20 mouse cellular contexts compared by ENCODE assay signal in genomic region chr14:64584221-64584620, GRCm38 (mm10).
DNase-seq lines count a peak whose midpoint lies in the region; ATAC-seq and TF ChIP-seq lines count a peak whose summit lies in the region.
"Had no signal": no experiment of that assay in that cellular context is flagged by ENCODE, and none has a peak within 500 bp of the region (broad histone marks: within the 10 kb centered on the region; RNA-seq: fewer than 3 reads in every experiment).

No protein-coding gene starts in this region.

- 55% methylated on average over 5 of the region's 5 CpGs for WGBS in forebrain, embryonic 15.5 days
- WGBS in forebrain, embryonic 11.5 days = 65% methylated on average over 5 of the region's 5 CpGs
- 55% methylated on average over 5 of the region's 5 CpGs for WGBS in midbrain, embryonic 13.5 days
- 62% methylated on average over 5 of the region's 5 CpGs for WGBS in midbrain, embryonic 11.5 days
- WGBS in midbrain, embryonic 14.5 days = 48% methylated on average over 5 of the region's 5 CpGs
- WGBS in stomach, postnatal 0 days = 51% methylated on average over 5 of the region's 5 CpGs

- no peak for DNase-seq in forebrain, embryonic 11.5 days (ENCODE audit: low spot score)
- no peak for DNase-seq in midbrain, embryonic 11.5 days (ENCODE audit: low spot score, missing footprints)
- DNase-seq in midbrain, embryonic 14.5 days = peak; percentile 37
- no peak for DNase-seq in urinary bladder, postnatal 14 days (ENCODE audit: low spot score)
- DNase-seq in stomach, postnatal 0 days (ENCODE audit: low spot score) = no peak
- DNase-seq: adrenal gland, postnatal 10 days; heart, adult 11 months; kidney, adult 8-10 months; kidney, postnatal 14 days; lung, adult 18-20 months; lung, postnatal 14 days; right cerebral cortex, postnatal 4 days had no signal

- no peak overlapping the region for H3K4me2 ChIP-seq in forebrain, embryonic 15.5 days (replicated peaks)
- no peak overlapping the region for H3K4me2 ChIP-seq in forebrain, embryonic 11.5 days (ENCODE audit: low read depth, low read length, severe bottlenecking)
- no peak overlapping the region for H3K4me2 ChIP-seq in midbrain, embryonic 13.5 days (replicated peaks)
- no peak overlapping the region for H3K4me2 ChIP-seq in midbrain, embryonic 11.5 days
- peak overlapping the region; percentile 75 for H3K4me2 ChIP-seq in midbrain, embryonic 14.5 days (ENCODE audit: low read length)
- no peak overlapping the region for H3K4me2 ChIP-seq in stomach, postnatal 0 days (replicated peaks; ENCODE audit: low read depth)
- H3K4me2 ChIP-seq: heart, embryonic 12.5 days had no signal

- H3K4me3 ChIP-seq in forebrain, embryonic 15.5 days = no peak overlapping the region
- H3K4me3 ChIP-seq in forebrain, embryonic 11.5 days (ENCODE audit: low read depth, low read length) = no peak overlapping the region
- H3K4me3 ChIP-seq in midbrain, embryonic 13.5 days (replicated peaks) = no peak overlapping the region
- H3K4me3 ChIP-seq in midbrain, embryonic 11.5 days (ENCODE audit: low read depth, low read length) = no peak overlapping the region
- H3K4me3 ChIP-seq in midbrain, embryonic 14.5 days (replicated peaks; ENCODE audit: low read depth, low read length) = no peak overlapping the region
- no peak overlapping the region for H3K4me3 ChIP-seq in stomach, postnatal 0 days (ENCODE audit: low read depth, low read length)
- H3K4me3 ChIP-seq: heart, embryonic 12.5 days; limb, embryonic 10.5 days; megakaryocyte, embryonic 14.5 days; myocyte had no signal

- H3K27me3 ChIP-seq in forebrain, embryonic 15.5 days = no peaks in the 10 kb centered on the region
- peaks cover 38% of the 10 kb centered on the region for H3K27me3 ChIP-seq in forebrain, embryonic 11.5 days (ENCODE audit: control insufficient read depth, insufficient read depth, low read length)
- H3K27me3 ChIP-seq in midbrain, embryonic 13.5 days = no peaks in the 10 kb centered on the region
- H3K27me3 ChIP-seq in midbrain, embryonic 11.5 days (ENCODE audit: control insufficient read depth, insufficient read depth, low read length) = peaks cover 36% of the 10 kb centered on the region
- no peaks in the 10 kb centered on the region for H3K27me3 ChIP-seq in midbrain, embryonic 14.5 days (ENCODE audit: control insufficient read depth, insufficient read depth, low read length)
- peaks cover 17% of the 10 kb centered on the region; the same call in 1 of the 2 replicates for H3K27me3 ChIP-seq in stomach, postnatal 0 days (ENCODE audit: control insufficient read depth, insufficient read depth, low read length)

- H3K9ac ChIP-seq in forebrain, embryonic 15.5 days (replicated peaks) = no peak overlapping the region
- H3K9ac ChIP-seq in forebrain, embryonic 11.5 days (ENCODE audit: low read length) = no peak overlapping the region
- H3K9ac ChIP-seq in midbrain, embryonic 13.5 days (replicated peaks) = no peak overlapping the region
- no peak overlapping the region for H3K9ac ChIP-seq in midbrain, embryonic 11.5 days (ENCODE audit: low read length)
- no peak overlapping the region; the same call in 1 of the 2 replicates for H3K9ac ChIP-seq in midbrain, embryonic 14.5 days (replicated peaks; ENCODE audit: low read length)
- H3K9ac ChIP-seq in stomach, postnatal 0 days (ENCODE audit: low read length) = no peak overlapping the region
- H3K9ac ChIP-seq: heart, embryonic 12.5 days had no signal

- no peaks in the 10 kb centered on the region for H3K9me3 ChIP-seq in forebrain, embryonic 15.5 days
- H3K9me3 ChIP-seq in forebrain, embryonic 11.5 days (ENCODE audit: control insufficient read depth, low read length) = no peaks in the 10 kb centered on the region
- H3K9me3 ChIP-seq in midbrain, embryonic 13.5 days = no peaks in the 10 kb centered on the region
- H3K9me3 ChIP-seq in midbrain, embryonic 11.5 days (ENCODE audit: control insufficient read depth, low read length) = no peaks in the 10 kb centered on the region
- H3K9me3 ChIP-seq in midbrain, embryonic 14.5 days (ENCODE audit: control insufficient read depth, low read length) = no peaks in the 10 kb centered on the region
- no peaks in the 10 kb centered on the region for H3K9me3 ChIP-seq in stomach, postnatal 0 days (ENCODE audit: control insufficient read depth, low read length)
- H3K9me3 ChIP-seq: G1E; heart, embryonic 12.5 days; limb, embryonic 10.5 days; megakaryocyte, embryonic 14.5 days had no signal

- ATAC-seq in forebrain, embryonic 15.5 days (replicated peaks) = no peak
- ATAC-seq in forebrain, embryonic 11.5 days (replicated peaks; ENCODE audit: low FRiP score) = no peak
- ATAC-seq in midbrain, embryonic 13.5 days = no peak
- no peak for ATAC-seq in midbrain, embryonic 11.5 days (ENCODE audit: low FRiP score)
- no peak for ATAC-seq in midbrain, embryonic 14.5 days (ENCODE audit: low FRiP score, low TSS enrichment)
- ATAC-seq in stomach, postnatal 0 days (ENCODE audit: low FRiP score, low TSS enrichment) = no peak
- ATAC-seq: activated CD4-positive, CD25-positive, alpha-beta regulatory T cell, adult 4 months had no signal

- H3K27ac ChIP-seq in forebrain, embryonic 15.5 days (replicated peaks) = peak overlapping the region; percentile 73
- H3K27ac ChIP-seq in forebrain, embryonic 11.5 days (ENCODE audit: low read depth, low read length) = no peak overlapping the region
- H3K27ac ChIP-seq in midbrain, embryonic 13.5 days = peak overlapping the region; percentile 100
- no peak overlapping the region for H3K27ac ChIP-seq in midbrain, embryonic 11.5 days (ENCODE audit: low read depth, low read length)
- H3K27ac ChIP-seq in midbrain, embryonic 14.5 days (replicated peaks; ENCODE audit: low read depth, low read length) = peak overlapping the region; percentile 100
- no peak overlapping the region for H3K27ac ChIP-seq in stomach, postnatal 0 days (replicated peaks)
- H3K27ac ChIP-seq: limb, embryonic 10.5 days had no signal

- no peak for TF ChIP-seq CTCF in stomach, postnatal 0 days (IDR thresholded peaks at IDR 0.05; ENCODE audit: low read depth)

- no peaks in the 10 kb centered on the region for H3K36me3 ChIP-seq in forebrain, embryonic 15.5 days
- H3K36me3 ChIP-seq in forebrain, embryonic 11.5 days (ENCODE audit: control insufficient read depth, insufficient read depth, low read length) = no peaks in the 10 kb centered on the region
- no peaks in the 10 kb centered on the region for H3K36me3 ChIP-seq in midbrain, embryonic 13.5 days
- H3K36me3 ChIP-seq in midbrain, embryonic 11.5 days (ENCODE audit: control insufficient read depth, insufficient read depth, low read length) = no peaks in the 10 kb centered on the region
- H3K36me3 ChIP-seq in midbrain, embryonic 14.5 days (ENCODE audit: control insufficient read depth, insufficient read depth, low read length) = no peaks in the 10 kb centered on the region
- H3K36me3 ChIP-seq in stomach, postnatal 0 days (ENCODE audit: control insufficient read depth, insufficient read depth, low read length) = no peaks in the 10 kb centered on the region
- H3K36me3 ChIP-seq: G1E; heart, embryonic 12.5 days; limb, embryonic 10.5 days had no signal

- peaks cover 55% of the 10 kb centered on the region for H3K4me1 ChIP-seq in forebrain, embryonic 15.5 days
- peaks cover 5% of the 10 kb centered on the region; the same call in 1 of the 2 replicates for H3K4me1 ChIP-seq in forebrain, embryonic 11.5 days (replicated peaks; ENCODE audit: control insufficient read depth, insufficient read depth, low read length)
- peaks cover 69% of the 10 kb centered on the region for H3K4me1 ChIP-seq in midbrain, embryonic 13.5 days (replicated peaks)
- H3K4me1 ChIP-seq in midbrain, embryonic 11.5 days (ENCODE audit: control insufficient read depth, insufficient read depth, low read length) = peaks cover 28% of the 10 kb centered on the region
- peaks cover 65% of the 10 kb centered on the region for H3K4me1 ChIP-seq in midbrain, embryonic 14.5 days (ENCODE audit: control insufficient read depth, insufficient read depth, low read length)
- no peaks in the 10 kb centered on the region for H3K4me1 ChIP-seq in stomach, postnatal 0 days (replicated peaks; ENCODE audit: control insufficient read depth, insufficient read depth)

- no peak for TF ChIP-seq EP300 in stomach, postnatal 0 days (optimal IDR thresholded peaks at IDR 0.05)

Comparison
In these comparisons a context has a peak if more than half of its experiments do, and no peak if none do; other contexts are left out.
1. H3K27ac ChIP-seq: peak in forebrain, embryonic 15.5 days (single experiment), midbrain, embryonic 13.5 days (single experiment) and midbrain, embryonic 14.5 days (single experiment); none in forebrain, embryonic 11.5 days (single experiment), midbrain, embryonic 11.5 days (single experiment) and stomach, postnatal 0 days (single experiment).